Mouse (Mus musculus) embryonic facial prominence, embryonic 14.5 days (tissue): Measurements from ENCODE around the gene Epyc. TPM values are rescaled to one million over a fixed set of nuclear protein-coding genes. Genes with fewer than 3 reads are reported as not detected.

Experiments
- ATAC-seq: fragments of 200-750 bp; cut with Nextera tagmentation; 2 replicates; pipeline ENCODE4 v1.8.0; 2017; ENCODE audit warnings: low read depth, moderate number of reproducible peaks, moderate TSS enrichment
- DNase-seq: peaks from one replicate; pipeline ENCODE4 v3.0.0-alpha.2; 2015; ENCODE audit warnings: low spot score
- H3K27ac ChIP-seq: fragments of 300-500 bp; sonication (generic); replicated peaks from 2 replicates; pipeline ENCODE4 v1.5.1; 2014; ENCODE audit warnings: low read depth, mild to moderate bottlenecking, low read length, moderate library complexity
- H3K27me3 ChIP-seq: fragments of 300-500 bp; sonication (generic); replicated peaks from 2 replicates; pipeline ENCODE4 v1.6.1; 2014; ENCODE audit warnings: low read length; ENCODE audit not compliant: control insufficient read depth, insufficient read depth
- H3K36me3 ChIP-seq: fragments of 300-500 bp; sonication (generic); 2 replicates; pipeline ENCODE4 v1.6.1; 2014; ENCODE audit warnings: low read length, mixed read lengths; ENCODE audit not compliant: control insufficient read depth, insufficient read depth
- H3K4me1 ChIP-seq: fragments of 300-500 bp; sonication (generic); 2 replicates; pipeline ENCODE4 v1.6.1; 2014; ENCODE audit warnings: antibody characterized with exemption, low read length; ENCODE audit not compliant: control insufficient read depth, insufficient read depth
- H3K4me2 ChIP-seq: fragments of 300-500 bp; sonication (generic); 2 replicates; pipeline ENCODE4 v1.6.1; 2014; ENCODE audit warnings: low read depth, mild to moderate bottlenecking, low read length, moderate library complexity, mixed read lengths
- H3K4me3 ChIP-seq: fragments of 300-500 bp; sonication (generic); 2 replicates; pipeline ENCODE4 v1.5.1; 2014; ENCODE audit warnings: low read depth, mild to moderate bottlenecking, low read length
- H3K9ac ChIP-seq: fragments of 300-500 bp; sonication (generic); 2 replicates; pipeline ENCODE4 v1.6.1; 2014; ENCODE audit warnings: low read depth, mild to moderate bottlenecking, low read length, moderate library complexity, mixed read lengths
- H3K9me3 ChIP-seq: fragments of 300-500 bp; sonication (generic); 2 replicates; pipeline ENCODE4 v1.6.1; 2016; ENCODE audit warnings: low read length; ENCODE audit not compliant: control insufficient read depth
- WGBS: fragments of 180-500 bp; shearing (Covaris S2); extraction: QIAGEN DNeasy Blood & Tissue Kit; methylation state at CpG from one replicate; pipeline ENCODE4 v1.1.7; 2014; 5-methylcytosine and 5-hydroxymethylcytosine counted together
- polyA plus RNA-seq: library from polyadenylated mRNA; unstranded; fragments of >200 nt; fragmentation: Nextera tagmentation; extraction: Ambion mirVana; gene quantifications from 2 replicates; pipeline ENCODE4 v1.2.1, GENCODE M21; 2014

The Epyc gene
- polyA plus RNA-seq: 27.9 and 39.2 TPM in 2 replicates

DNA sequence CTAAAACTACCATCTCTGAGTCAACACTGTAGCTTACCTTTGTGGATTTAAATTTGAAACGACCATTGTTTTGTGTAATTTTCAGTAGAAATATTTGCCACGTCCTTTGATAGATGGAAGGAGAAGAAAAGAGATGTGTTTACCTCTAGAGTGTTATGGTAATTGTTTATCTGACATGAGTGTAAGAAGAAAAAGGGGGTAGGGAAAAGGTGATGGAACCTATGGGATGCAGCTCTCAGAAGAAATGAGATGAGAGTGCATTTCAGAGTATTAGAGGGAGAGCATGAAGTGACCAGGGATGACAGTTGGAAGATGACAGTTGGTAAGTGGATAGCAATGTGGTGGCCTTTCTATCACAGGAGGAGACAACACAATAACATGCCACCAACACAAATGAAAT, at the start of gene Epyc:
TSS of gene Epyc (plus strand) at position 301 of the 400 bp plus-strand sequence.
- ATAC-seq: no peak
- H3K27me3 ChIP-seq: no peaks in the 10 kb centered on the region
- WGBS: 87% methylated on average over 2 of the region's 2 CpGs
- H3K4me1 ChIP-seq: no peaks in the 10 kb centered on the region
- H3K27ac ChIP-seq: no peak within 1 kb of the TSS
- H3K9ac ChIP-seq: no peak within 1 kb of the TSS
- no peak for DNase-seq
- H3K4me2 ChIP-seq: no peak within 1 kb of the TSS
- H3K4me3 ChIP-seq: no peak within 1 kb of the TSS
- H3K36me3 ChIP-seq: no peaks in the 10 kb centered on the region
- H3K9me3 ChIP-seq: no peaks in the 10 kb centered on the region

DNA sequence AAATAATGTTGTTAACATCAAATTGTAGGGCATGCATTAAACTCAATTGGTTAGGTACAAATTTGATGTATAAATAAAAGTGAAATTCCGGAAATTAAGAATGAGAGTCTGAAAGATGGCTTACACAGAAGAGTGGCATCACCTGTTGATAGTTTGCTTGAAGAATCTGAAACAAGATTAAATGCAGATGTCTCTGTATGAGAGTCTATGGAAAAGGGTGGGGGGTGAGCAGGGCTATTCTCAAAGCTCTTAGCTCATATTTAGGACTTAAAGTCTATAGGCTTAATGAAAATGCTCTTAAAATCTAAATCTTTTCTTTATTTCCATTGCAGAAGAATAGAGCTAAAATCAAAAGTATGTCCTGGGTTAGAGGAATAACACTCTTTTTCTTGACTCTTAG, 48.2 kb upstream of the Epyc start:
- peak overlapping the region; percentile 63; the same call in 1 of the 2 replicates for H3K27ac ChIP-seq
- H3K4me1 ChIP-seq: peaks cover 9% of the 10 kb centered on the region
- DNase-seq: peak; percentile 60
- no peak overlapping the region for H3K9ac ChIP-seq
- WGBS: 45% methylated on average over 1 of the region's 1 CpGs
- no peak for ATAC-seq
- no peak overlapping the region for H3K4me3 ChIP-seq
- no peaks in the 10 kb centered on the region for H3K27me3 ChIP-seq
- no peaks in the 10 kb centered on the region for H3K36me3 ChIP-seq
- no peak overlapping the region for H3K4me2 ChIP-seq
- H3K9me3 ChIP-seq: no peaks in the 10 kb centered on the region

DNA sequence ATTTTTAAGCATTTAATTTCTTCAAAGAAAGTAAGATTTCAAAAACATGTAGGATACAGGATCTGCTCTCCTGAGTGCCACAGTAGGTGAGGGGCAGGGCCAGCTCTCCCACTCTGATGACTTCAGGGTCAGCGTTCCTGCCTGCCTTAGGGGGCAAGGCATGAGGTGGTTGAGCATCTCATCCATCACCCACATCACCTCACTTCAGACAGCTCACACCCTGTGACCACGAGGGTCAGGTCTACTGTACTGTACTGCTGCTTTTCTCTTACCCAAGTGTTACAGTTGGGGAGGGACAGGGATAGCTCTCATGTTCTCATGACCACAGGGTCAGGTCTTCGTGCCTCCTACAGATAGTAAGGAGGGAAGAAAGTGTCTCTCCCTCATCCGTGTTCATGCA, 42.1 kb upstream of the Epyc start:
- Histone ChIP-seq H3K27me3 (no peaks in the 10 kb centered on the region), H3K4me1 (no peaks in the 10 kb centered on the region), H3K9me3 (no peaks in the 10 kb centered on the region), H3K4me3 (no peak overlapping the region), H3K9ac (no peak overlapping the region), H3K36me3 (no peaks in the 10 kb centered on the region), H3K4me2 (no peak overlapping the region), H3K27ac (no peak overlapping the region)
- ATAC-seq (no peak), DNase-seq (no peak)
- 78% methylated on average over 4 of the region's 4 CpGs for WGBS

DNA sequence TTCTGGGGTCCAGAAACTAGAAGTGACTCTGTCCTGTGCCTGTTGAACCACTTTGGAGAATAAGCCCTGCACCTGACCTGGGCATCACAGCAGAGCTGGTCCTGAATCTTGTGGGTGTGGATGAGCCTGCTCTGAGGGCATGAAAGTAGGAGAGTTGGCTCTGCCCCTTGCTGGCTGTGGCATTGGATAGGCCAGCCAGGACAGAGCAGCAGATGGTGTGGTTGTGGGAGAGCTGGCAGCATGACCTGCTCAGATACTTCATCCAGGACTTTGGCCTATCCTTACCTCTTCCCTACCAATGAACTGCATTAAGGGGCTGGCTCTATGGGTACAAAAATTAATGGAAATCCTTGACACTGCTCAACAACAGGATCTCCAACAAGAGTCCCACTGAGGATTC, 40.6 kb upstream of the Epyc start:
- H3K36me3 ChIP-seq: no peaks in the 10 kb centered on the region
- DNase-seq (no peak), ATAC-seq (no peak)
- H3K27ac ChIP-seq: no peak overlapping the region
- peaks cover under 1% of the 10 kb centered on the region; the same call in 1 of the 2 replicates for H3K4me1 ChIP-seq
- no peaks in the 10 kb centered on the region for H3K9me3 ChIP-seq
- no peaks in the 10 kb centered on the region for H3K27me3 ChIP-seq
- H3K4me2 ChIP-seq: no peak overlapping the region
- H3K4me3 ChIP-seq: no peak overlapping the region
- no peak overlapping the region for H3K9ac ChIP-seq

DNA sequence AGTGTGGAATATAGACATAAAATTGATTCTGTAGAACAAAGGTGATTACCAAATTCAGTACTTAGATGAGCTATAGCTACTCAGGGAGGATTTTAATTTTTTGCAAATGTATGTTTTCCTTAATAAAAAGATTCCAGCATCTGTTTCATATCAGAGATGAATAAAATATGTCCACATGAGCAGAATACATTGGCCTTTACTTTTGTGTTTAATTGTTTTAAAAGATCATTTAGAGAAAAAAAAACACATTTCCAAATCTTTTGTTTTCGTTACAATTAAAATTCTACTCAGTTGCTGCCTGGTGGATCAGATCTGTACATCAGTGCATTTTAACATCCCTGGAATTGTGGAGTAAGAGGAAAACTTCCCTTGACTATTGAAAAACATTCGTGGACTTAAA, 37.3 kb upstream of the Epyc start, which contains the start of gene Kera:
TSS of gene Kera (plus strand) at position 301 of the 400 bp plus-strand sequence.
- Histone ChIP-seq H3K36me3 (no peaks in the 10 kb centered on the region), H3K9ac (no peak within 1 kb of the TSS), H3K27ac (peak within 1 kb of the TSS; percentile 48; the same call in 1 of the 2 replicates), H3K4me2 (no peak within 1 kb of the TSS), H3K27me3 (no peaks in the 10 kb centered on the region), H3K9me3 (no peaks in the 10 kb centered on the region), H3K4me3 (no peak within 1 kb of the TSS), H3K4me1 (peaks cover 8% of the 10 kb centered on the region; the same call in 1 of the 2 replicates)
- ATAC-seq: no peak
- no peak for DNase-seq
- WGBS: 50% methylated on average over 2 of the region's 2 CpGs

DNA sequence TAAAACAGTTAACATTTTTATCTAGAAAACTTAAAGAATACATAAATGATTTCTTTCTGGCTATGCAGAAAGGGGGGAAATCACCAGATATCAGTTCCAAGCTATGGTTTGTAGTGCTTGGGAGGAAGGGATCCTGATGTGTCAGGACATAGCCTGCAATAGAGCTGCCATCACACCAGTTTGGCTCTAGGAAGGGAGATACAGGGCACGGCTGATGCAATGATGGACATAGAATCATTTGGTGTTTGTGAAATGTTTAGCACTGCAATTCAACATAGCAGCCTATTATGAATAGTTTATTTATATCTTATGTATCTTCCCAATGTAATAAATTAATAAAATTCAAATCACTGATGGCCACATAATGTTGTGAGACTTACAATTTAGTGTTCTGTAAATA, 21.5 kb upstream of the Epyc start:
- DNase-seq: no peak
- ATAC-seq: no peak
- no peak overlapping the region for H3K4me3 ChIP-seq
- H3K27me3 ChIP-seq: no peaks in the 10 kb centered on the region
- H3K9me3 ChIP-seq: no peaks in the 10 kb centered on the region
- no peaks in the 10 kb centered on the region for H3K36me3 ChIP-seq
- WGBS: 91% methylated on average over 1 of the region's 1 CpGs
- no peak overlapping the region for H3K9ac ChIP-seq
- no peak overlapping the region for H3K27ac ChIP-seq
- H3K4me2 ChIP-seq: no peak overlapping the region
- peaks cover 8% of the 10 kb centered on the region; the same call in 1 of the 2 replicates for H3K4me1 ChIP-seq

DNA sequence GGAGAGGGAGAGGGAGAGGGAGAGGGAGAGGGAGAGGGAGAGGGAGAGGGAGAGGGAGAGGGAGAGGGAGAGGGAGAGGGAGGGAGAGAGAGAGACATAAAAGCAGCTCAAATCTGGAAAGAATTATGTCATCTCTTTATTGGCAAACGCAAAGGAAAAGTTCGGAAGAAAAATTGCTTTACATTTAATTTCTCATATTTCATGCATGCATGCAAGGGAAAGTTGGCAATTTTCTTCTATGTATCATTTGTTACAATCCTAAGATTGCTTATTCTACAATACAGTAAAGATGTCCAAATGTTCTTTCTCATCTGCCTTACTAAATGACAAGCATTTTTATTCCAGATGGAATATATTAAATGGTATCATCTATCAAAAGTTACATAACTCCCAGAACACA, 19.5 kb upstream of the Epyc start:
- Histone ChIP-seq H3K9ac (no peak overlapping the region), H3K27me3 (no peaks in the 10 kb centered on the region), H3K27ac (peak overlapping the region; percentile 91), H3K4me2 (no peak overlapping the region), H3K4me3 (no peak overlapping the region), H3K36me3 (no peaks in the 10 kb centered on the region), H3K4me1 (peaks cover 8% of the 10 kb centered on the region; the same call in 1 of the 2 replicates), H3K9me3 (no peaks in the 10 kb centered on the region)
- ATAC-seq (no peak; the same call in 1 of the 2 replicates), DNase-seq (peak; percentile 90)
- WGBS: 17% methylated on average over 2 of the region's 2 CpGs

DNA sequence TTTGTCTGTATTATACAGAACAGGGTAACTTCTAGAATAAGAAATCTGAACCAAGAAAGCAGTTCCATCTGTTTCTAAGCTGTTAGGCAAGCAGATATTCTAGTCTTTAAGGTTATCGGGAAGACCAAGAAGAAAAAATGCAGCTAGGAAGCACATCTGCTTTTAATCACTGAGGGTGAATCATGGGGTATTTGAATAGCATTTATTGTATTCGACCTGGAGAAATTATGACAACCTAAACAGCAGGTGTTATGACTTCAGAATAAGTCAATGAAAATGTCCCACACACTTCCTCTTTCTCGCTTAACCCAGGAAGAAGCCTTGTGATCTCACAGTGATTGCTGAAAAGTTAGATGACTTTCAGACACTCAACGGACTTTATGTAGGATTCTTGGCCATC, 18.8 kb upstream of the Epyc start:
- Histone ChIP-seq H3K4me3 (no peak overlapping the region), H3K4me1 (peaks cover 8% of the 10 kb centered on the region; the same call in 1 of the 2 replicates), H3K9ac (no peak overlapping the region), H3K9me3 (no peaks in the 10 kb centered on the region), H3K4me2 (no peak overlapping the region), H3K27ac (peak overlapping the region; percentile 91), H3K36me3 (no peaks in the 10 kb centered on the region), H3K27me3 (no peaks in the 10 kb centered on the region)
- WGBS: 26% methylated on average over 4 of the region's 4 CpGs
- DNase-seq (peak; percentile 75), ATAC-seq (no peak)

DNA sequence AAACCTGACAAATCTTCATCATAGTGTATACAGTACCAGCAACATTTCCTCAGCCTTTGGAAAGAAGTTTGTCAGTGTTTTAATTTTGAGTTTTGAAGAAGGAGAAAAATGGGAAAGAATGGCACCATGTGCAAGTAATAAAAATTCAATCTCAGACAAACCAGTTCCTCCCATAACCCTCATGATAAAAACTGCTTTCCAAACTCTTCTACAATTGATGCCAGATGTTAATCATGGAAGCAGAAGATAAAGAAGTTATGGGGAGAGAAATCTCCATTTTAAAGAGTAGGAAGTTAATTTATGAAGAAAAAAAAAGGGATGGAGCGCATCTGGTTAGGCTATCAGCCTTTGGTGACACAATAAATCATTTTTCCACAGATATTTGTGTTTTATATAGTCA, 17.3 kb upstream of the Epyc start:
- no peaks in the 10 kb centered on the region for H3K36me3 ChIP-seq
- peak overlapping the region; percentile 91 for H3K27ac ChIP-seq
- H3K9me3 ChIP-seq: no peaks in the 10 kb centered on the region
- H3K4me3 ChIP-seq: no peak overlapping the region
- no peaks in the 10 kb centered on the region for H3K27me3 ChIP-seq
- no peak overlapping the region for H3K9ac ChIP-seq
- DNase-seq (peak; percentile 44), ATAC-seq (no peak)
- H3K4me1 ChIP-seq: peaks cover 8% of the 10 kb centered on the region; the same call in 1 of the 2 replicates
- H3K4me2 ChIP-seq: no peak overlapping the region
- WGBS: 50% methylated on average over 1 of the region's 1 CpGs
